Mouse (Mus musculus) spleen, postnatal 10 days (tissue): Measurements from ENCODE around the gene Ccr9.
"Not testable (repeated sequence)": the region's sequence is repeated elsewhere in the genome, so short reads cannot be mapped to it uniquely, and the experiment has no call there.

Experiments
- DNase-seq, 2 experiments: peaks; one replicate each; pipeline ENCODE4 v3.0.0; 2021 to 2022; ENCODE audit warnings: low spot score in 2 of 2

Ccr9 gene

DNA sequence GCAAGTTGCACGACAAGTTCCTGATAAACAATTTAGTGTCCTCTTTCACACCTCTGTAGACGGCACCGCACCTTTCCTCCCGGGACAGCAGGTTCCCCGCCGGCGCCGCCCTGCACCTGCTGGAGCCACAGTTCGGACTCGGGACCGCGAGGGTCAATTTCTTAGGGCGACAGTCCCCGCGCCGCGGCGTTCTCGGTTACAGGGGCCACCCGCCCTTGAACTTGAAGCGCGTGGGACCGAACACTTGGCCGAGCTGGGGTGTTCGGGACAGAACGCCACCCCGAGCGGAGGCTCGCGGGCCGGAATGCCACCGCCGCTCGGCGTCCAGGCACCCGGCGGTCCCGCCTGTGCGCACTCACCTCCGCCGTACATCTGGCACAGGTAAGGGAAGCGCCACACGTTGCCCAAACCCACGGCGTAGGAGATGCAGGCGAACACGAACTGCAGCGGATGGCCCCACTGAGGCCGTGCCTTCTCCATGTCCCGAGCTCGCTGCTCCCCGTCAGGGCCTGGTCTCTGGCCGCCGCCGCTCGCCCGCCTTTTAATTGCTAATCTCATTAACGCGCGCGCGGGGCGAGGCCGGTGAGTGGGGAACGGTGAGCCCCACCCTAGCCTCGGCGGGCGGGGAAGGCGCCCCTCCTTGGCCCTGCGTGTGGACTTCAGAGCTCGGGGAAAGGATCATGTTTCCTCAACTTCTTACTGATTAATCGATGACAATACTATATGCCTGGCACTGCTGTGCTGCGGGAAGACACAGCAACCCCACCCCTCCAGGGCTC, at the start of gene Ccr9, which contains the start of gene Slc6a20a:
Gene Ccr9 (plus strand): TSS at position 113 of the 779 bp plus-strand sequence.
Gene Slc6a20a (minus strand): TSS at position 559 of the 779 bp plus-strand sequence.
- DNase-seq, result peak; percentile 71 to 83

DNA sequence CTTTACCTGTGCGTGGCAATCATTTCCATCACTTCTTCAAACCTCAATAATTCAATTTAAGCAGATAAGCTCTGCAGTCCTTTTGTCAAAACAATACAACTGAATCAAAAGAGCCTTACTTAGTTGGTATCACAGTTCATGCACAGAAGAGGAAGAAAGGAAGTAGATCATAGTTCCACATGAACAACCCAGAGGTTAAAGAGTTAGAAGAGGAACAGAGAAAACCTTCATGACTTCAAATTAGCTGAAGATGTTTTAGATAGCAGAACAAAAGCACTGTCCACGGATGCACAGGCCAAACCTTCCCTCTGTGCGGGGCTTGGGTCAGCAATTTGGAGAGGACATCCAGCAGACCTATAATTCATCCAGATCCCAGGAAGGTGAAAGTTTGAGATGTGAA, 46.6 kb upstream of the Ccr9 start:
- DNase-seq, result no peak

DNA sequence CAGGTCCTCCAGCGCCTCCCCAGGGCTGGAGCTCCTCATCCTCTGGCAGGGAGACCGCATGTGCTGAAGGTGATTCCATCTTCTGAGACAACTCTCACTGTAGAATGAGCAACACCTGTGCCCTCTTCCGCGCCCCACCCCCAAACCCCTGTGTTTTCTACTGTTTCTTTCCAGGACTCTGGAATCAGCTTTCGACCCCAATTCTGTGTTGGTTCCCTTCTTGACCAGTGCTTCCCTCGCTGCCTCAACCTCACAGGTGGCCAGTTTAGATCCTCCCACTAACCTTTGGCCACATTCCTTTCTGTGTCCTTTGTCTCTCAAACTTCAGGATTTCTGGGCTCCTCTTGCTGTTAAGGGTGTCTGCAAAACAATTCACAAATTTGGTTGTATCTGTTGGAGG, 46.0 kb upstream of the Ccr9 start, which contains the start of gene Slc6a20b:
Gene Slc6a20b (minus strand): TSS at position 285 of the 400 bp plus-strand sequence.
- DNase-seq, result no peak

DNA sequence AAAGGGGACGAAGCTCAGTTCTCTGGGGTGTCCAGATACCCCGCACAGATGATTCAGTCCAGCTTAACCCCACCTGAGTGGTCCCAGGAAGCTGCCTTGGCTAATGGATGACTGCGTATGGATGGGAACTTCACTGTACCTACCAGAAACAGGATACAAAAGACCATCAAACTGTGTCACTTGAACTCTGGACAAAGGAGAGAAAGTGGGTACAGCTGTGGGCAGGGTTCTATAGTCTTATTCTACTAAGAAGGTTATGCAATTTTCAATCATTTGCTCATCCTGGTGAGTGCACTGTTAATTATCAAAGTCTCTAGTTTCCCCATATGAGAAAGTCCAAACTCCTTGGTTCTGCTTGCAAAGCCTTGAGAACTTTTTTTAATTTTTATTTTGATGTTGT, 45.2 kb upstream of the Ccr9 start:
- DNase-seq, result no peak

DNA sequence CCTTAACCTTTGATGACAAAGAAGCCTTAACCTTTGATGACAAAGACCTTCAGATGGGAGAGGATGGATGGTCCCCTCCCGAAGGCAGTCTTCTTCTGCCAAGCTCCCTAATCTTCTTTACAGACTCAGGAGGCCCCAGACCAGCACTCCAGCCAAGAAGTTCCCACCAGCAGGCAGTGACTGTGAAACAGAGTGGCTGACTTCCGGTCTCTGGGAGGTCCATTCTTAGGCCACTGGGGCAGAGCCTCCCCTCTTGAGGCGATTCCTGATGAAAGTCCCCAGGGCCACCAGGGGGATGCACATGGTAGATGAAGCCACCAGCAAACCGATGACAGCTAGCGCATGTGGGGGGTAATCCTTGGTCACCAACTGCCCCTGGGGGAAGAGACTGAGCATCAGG, 41.5 kb upstream of the Ccr9 start:
- no peak for DNase-seq

DNA sequence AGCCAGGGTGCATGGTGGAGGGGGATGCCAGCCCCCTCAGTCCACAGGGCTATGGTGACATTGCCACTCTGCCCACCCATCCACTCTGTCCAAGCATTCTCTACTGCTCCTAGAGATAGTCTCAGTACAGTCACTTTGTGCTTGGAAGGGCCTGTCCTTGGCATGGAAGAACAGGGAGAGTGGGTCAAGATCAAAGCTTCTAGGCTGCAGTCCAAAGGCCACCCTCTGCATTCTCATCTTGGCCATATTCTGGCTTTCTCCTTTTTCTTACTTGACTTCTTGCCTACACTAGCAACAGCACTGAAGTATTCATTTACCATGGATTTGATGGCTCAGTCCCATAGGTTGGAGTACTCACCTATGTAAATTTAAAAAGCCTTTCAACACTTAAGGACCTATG, 40.0 kb upstream of the Ccr9 start:
- no peak for DNase-seq

DNA sequence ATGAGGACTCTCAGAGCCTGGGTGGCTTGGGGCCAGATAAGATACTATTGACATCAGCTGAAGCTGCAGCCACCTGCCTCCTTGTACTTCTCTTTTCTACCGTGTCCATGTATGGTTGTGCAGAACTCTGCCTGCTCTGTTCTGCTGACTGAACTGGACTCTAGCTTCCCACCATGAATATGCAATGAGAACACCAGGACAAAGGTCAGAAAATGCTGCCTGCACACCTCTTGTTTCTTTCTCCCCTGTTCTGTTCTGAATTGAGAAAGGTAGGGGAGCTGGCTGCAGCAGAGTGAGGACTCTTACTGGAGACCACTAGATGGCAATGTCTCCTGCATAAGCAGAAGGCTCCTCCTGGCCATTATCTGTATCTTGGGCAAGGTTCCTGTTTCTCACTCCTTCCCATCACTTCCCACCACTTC, 39.6 kb upstream of the Ccr9 start:
- no peak for DNase-seq

DNA sequence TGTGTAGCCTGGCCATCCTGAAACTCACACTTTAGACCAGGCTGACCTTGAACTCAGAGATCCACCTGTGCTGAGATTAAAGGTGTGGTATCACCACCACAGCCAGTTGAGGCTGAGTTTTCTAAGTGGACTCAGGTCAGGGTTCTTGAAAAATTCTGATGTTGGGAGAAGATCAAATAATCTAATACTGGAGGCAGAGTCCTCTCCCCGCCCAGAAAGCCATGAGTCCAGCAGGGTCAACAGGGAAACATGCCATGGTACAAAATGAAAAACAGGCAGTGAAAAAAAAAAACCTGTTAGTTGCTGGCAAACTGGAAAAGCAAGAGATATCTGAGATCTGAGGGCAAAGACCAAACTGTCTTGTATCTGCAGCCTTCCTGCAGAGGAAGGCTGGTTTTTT, 38.1 kb upstream of the Ccr9 start:
- no peak for DNase-seq

DNA sequence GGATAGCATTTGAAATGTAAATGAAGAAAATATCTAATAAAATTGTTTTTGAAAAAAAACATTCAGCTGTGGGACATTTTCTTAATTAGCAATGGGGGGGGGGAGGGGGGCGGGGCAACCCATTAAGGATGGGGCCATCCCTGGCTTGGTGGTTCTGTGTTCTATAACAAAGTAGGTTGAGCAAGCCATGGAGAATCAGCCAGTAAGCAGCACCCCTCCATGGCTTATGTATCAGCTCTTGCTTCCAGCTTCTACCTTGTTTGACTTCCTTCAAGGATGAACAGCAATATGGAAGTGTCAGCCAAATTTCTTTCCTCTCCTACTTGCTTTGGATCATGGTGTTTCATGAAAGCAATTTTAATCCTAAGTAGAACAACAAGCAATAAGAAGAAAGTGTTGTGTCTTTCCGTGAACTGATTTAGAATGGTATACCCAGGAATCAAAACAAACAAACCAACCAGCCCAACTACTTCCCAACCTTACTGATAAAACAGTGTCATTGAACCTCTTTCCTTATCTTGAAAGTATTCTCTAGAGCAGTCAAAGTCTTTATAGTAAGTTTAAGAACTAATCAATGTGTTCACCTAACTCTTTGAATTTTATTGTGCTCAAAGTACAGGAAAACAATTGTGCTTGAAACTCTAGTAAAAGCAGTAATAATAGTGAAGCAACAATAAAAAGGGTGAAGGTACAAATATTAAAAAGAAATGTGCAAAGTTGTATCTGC, 28.3 kb upstream of the Ccr9 start:
- no peak for DNase-seq

DNA sequence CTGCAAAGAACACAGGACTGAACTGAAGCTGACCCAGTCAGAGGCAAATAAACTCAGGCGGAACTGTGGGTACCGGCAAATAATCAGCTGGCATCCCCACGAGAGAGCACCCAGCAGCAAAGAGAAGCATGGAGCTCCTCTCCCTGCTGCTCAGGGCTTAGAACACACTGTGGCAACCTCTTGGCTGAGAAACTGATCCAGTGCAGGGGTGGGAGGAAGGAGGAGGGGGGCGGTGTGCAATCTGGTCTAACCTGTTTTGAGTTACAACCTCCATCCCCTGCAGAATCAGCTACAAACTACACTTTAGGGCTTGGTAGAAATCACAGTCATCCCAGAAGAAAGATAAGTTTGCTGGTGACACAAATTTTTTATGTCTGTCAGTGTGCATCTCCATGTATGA, 26.9 kb upstream of the Ccr9 start:
- no peak for DNase-seq

DNA sequence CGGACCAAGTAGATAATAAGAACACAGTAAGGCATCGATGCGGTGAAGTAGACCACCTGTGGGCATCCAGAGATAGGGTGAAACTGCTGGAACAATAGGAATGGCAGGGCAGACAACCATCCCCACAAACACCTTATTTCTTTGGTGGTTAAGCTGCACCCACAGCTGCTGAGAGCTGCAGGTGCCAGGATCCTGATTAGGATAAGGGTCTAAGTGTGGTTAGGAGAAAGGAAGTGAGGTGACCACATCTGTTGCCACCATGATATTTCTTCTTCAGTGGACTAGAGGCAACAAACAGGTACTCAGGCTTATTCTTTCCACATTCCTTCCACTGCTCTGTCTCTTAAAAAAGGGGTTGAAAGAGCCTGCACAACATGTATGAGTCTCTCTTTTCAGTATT, 20.8 kb upstream of the Ccr9 start:
- DNase-seq, result no peak

DNA sequence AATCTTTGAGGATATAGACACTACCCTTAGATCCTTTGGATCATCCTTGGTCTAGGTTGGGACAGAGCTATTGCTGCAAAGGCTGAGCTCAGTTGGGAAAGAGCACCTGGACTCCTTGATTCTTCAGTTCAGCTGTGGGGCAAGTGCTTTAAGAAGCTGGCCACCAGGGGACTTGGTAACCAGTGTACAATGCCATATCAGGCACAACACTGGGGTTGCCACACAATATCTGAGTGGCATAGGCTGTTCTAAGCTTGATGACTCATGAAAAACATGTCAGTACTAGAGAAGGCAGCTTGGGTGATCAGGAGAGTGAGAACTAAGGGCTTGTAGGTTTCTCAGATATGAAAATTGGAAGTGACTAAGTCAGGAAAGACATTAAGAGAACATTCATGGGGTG, 19.3 kb upstream of the Ccr9 start:
- no peak for DNase-seq

DNA sequence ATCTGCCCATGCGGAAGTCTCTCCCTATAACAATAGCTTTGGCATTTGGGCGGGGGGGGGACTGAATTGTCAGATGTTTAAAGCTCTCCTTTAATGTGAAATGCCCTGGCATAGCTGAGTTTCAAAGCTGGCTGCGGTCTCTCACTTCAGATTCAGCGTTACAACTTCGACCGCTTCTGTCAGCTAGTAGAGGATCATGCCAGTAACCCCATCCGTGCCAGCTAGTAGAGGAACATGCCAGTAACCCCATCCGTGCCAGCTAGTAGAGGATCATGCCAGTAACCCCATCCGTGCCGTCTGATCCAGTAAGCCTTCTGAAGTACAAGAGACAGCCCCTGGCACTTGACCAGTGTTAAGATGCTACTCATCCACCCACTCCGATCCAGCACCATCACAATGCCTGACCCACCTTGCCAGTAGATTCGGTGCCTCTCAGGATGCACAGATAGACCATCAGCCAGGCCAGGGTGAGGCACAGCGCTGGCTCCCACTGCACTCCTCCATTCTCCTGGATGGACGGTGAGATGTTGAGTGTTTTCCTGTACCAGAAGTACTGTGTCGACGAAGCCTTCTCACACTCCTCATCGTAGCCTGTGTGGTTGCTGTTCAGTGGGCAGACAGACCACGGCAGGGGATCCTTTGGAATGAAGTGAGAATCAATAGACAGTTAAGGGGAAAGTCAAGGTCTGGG, 18.1 kb upstream of the Ccr9 start:
- DNase-seq, result not testable (repeated sequence)

DNA sequence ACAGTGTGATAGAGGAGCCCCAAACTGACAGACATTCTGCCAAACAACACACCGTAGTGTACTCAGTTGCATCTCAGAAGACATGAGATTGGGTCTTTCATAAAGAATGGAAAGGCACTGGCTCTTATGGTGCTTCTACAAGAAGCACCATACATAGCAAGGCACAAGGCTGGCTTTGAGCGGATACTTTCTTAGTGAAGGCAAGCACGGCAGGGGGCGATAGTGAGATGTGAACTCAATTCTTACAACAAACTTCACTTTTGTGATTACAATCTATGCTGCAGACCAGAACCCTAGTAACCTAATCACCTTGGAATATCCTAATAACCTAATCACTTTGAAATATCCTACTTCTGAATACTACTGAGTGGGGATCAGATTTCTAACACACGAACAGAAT, 12.6 kb upstream of the Ccr9 start:
- DNase-seq, result peak; percentile 40 to 83

DNA sequence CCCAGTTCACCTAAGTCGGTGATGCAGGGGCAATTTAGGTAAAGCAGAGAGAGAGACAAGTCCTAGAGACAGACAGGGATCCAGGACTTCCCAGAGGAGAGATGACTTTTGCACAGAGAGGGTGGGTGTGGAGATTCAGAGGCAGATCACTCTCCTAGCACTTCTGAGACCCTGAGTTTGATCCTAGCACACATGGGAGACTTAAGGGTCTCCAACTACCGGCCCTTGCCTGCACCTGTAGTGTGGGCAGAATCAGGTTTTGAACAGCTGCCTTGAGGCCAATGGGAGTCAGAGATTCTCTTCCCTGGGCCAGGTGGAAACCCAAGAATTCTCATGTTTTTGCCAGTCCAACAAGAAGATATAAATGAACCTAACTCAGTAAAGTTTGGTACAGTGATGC, 959 bp downstream of the Ccr9 start:
- no peak for DNase-seq

DNA sequence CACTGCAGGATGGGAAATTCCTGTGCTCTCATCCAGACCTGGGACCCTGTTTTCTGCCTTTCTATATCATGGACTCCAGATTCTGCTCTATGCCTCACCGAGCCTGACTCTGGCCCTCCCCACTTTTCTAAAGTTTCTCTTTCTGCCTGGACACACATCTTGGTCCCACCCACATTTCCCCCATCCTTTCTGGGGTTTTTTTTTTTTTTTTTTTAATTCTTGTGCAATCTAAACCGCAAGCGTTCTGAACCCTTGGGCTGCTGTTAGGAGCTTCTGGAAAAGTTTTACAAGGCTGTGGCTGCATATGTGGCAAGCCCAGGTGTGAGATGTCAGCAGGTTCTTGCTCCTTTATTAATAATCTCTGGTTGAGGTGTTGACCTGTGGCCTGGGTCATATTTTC, 5.5 kb downstream of the Ccr9 start:
- DNase-seq, result no peak

DNA sequence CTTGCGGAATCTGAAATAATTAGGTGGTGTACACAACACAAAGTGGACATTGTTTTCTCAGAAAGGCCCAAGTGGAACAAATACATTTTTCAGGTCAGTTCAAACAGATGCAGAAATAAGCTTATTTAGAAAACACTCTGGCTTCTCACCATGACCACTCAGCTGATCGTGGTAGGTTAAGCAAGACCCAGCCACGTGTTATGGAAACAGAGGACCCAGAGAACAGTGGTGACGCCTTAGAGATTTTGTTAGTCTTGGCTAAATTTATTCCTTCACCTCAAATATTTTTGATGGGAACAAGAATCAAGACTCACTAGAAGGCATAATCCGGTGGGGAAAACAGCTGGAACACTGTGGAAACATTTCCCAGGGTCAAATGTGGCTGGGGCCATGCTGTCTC, 8.0 kb downstream of the Ccr9 start:
- DNase-seq, result no peak

DNA sequence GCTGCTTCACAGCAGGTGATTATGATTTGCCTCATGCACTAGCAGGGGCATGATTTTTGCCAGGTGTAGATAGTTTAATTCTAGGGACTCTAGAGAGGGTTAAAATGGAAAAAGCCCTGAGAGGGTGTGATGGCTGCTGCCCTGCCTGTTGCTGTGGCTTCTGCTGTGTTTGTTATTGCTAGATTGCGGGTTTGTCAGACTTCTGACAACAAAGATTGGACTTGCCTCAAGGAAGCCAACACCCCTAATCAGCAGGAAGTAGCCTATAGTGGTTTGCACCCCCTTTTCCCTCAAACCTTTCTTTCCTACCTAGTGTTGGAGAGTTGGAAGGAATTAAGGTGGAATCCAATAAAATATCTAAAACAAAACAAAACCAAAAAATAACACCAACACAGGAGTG, 10.0 kb downstream of the Ccr9 start:
- no peak for DNase-seq

DNA sequence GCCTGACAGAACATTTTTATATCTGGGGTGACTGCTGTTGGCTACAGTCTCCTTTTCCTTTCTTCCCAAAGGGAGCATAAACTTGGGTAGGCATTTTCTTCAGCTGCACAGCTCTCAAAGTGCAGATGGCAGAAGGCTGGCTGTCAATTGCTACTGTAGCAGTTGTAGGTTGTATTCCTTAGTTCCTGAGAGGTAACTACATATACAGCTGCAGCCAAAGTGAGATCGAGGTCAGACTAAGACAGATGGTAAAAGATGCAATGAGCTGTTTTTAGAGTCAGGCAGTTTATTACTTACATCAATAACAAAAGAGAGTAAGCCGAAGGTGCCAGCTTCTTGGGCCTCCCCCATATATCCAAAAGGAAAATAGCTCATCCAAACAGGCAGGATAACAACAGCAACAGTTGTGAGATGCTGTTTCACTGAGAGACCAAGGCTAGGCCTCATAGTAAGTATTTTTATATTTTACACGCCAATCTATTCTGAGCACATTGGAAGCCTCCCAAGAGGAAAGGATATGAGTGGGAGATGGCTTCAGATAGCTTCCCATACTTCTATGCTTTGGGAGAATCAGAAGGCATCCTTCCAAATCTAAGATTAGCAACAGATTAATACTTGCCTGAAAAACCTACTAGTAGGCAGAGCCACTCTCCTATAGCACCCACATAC, 17.5 kb downstream of the Ccr9 start:
- no peak for DNase-seq

DNA sequence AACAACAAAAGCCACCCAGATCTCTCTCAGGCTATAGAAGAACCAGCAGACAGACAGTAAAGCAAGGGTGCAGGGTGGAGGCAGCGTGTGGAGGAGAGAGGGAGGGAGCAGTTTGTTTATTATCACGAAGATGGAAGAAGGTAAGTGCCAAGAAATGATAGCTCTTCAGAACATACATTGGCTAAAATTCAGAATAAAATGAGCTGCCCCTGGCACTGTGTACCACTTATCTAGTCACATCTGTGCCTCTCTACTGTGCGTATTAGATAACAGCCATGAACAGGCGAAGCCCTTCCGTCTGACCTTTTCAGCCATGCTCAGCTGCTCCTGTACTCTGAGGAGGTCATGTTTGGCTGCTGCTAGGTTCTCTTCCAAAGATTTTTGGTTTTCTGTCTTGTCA, 23.6 kb downstream of the Ccr9 start:
- peak in 1 of 2 experiments; percentile 26 for DNase-seq

DNA sequence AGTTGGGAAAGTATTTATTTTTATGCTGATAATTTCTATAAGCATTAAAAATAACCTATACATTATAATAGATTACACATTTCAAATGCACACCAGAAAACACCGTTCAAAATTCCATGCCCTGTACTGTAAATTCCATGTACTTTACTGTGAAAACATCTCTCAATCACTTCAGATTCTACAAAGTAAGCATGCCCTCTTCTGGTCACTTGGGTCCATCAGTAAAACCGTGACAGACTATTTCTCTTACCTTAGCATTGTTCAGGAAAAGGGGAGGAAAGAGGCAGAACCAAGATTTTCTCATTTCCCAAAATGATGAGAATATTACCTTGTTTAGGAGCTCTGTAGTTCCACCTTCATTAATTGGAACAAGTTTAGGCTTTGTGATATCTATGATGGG, 31.0 kb downstream of the Ccr9 start:
- no peak for DNase-seq

DNA sequence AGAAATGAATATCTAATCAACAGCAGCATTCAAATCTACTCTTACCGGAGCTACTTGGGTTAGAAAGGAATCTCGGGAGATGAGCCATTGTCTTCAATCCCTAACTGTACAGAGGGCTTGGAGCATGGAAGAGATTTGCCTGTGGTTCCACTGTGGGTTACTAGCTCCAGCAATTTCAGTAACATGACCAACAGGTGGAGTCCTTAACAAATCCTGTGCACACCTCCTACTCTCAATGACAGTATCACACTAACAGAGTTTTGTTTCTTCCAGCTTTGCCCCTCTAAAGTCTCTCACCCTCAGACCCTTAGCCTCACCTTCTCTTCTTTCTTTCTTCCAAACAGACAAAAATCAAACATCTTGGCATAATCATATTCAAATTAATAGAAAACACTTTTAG, 34.9 kb downstream of the Ccr9 start:
- no peak for DNase-seq
